In the genomic region with DNA sequence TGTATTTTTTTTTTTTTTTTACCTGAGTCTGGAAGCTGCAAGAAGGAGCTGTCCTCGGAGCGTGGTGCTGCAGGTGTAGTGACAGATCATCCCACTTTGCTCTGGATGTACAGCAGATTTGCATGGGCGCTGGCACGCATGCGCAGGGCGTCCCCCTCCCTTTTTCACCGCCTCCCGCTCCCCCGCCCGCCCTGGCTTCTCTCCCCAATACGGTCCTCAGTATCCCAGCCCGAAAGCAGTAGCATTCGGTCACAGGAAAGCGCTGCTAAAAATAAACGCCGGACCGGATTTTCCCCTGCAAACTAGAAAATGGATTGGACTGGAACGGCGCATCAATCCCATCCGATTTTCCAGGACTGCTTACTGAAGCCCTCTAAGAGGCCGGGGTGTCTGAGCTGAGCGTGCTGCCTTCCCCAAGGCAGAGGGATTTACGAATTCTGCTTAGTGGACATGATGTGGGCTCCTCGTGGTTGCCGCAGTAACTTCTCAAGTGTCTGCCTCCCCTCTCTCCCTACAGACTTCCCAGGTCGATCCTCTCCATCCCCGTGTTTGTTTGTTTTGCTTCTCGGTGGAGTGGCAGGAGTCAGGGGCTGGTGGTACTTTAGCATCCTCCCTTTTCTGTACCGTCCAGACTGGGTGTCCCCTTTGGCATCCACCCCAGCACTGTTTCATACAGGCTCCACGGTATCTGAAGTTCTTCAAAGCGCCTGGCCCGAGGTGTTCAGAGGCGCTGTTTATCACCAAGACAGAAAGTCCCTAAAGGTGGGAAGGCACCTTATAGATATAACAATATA, we compare ENCODE assay signal across 8 mouse cellular contexts. TPM values are rescaled to one million over a fixed set of nuclear protein-coding genes. Genes with fewer than 3 reads are reported as not detected.
DNase-seq lines count a peak whose midpoint lies in the region; ATAC-seq and TF ChIP-seq lines count a peak whose summit lies in the region.

No protein-coding gene starts in this region.

- intact Hi-C loops in left cerebral cortex, postnatal 10 days (cut with DNase I): loop anchor here (10.0 kb wide), 2 partner anchors 119 to 159 kb away; no protein-coding TSS in a partner anchor

- H3K27me3 ChIP-seq in intestine, postnatal 0 days (replicated peaks; ENCODE audit: control insufficient read depth, insufficient read depth, low read length): no peaks in the 10 kb centered on the region
- H3K27me3 ChIP-seq in midbrain, postnatal 0 days (ENCODE audit: insufficient read depth, low read length): no peaks in the 10 kb centered on the region

- H3K36me3 ChIP-seq in intestine, postnatal 0 days (ENCODE audit: control insufficient read depth, insufficient read depth): no peaks in the 10 kb centered on the region
- H3K36me3 ChIP-seq in midbrain, postnatal 0 days (ENCODE audit: insufficient read depth, low read length): no peaks in the 10 kb centered on the region

- no peaks in the 10 kb centered on the region for H3K4me1 ChIP-seq in intestine, postnatal 0 days (replicated peaks; ENCODE audit: control insufficient read depth, insufficient read depth, low read length)
- no peaks in the 10 kb centered on the region for H3K4me1 ChIP-seq in midbrain, postnatal 0 days (ENCODE audit: insufficient read depth, low read length)

- TF ChIP-seq CTCF in intestine, postnatal 0 days (IDR thresholded peaks at IDR 0.05; ENCODE audit: low read depth): no peak
- TF ChIP-seq CTCF in midbrain, postnatal 0 days (IDR thresholded peaks at IDR 0.05): no peak

- H3K4me2 ChIP-seq in intestine, postnatal 0 days (replicated peaks; ENCODE audit: low read depth): peak overlapping the region; percentile 50
- peak overlapping the region; percentile 66 for H3K4me2 ChIP-seq in midbrain, postnatal 0 days (ENCODE audit: low read depth, low read length, poor library complexity, severe bottlenecking)

- DNase-seq in adrenal gland, postnatal 10 days: peak; percentile 74
- DNase-seq in embryo, embryonic 10.5 days (ENCODE audit: low spot score): peak; percentile 92
- DNase-seq in heart, adult 11 months: peak; percentile 96
- DNase-seq in left cerebral cortex, postnatal 10 days (ENCODE audit: extremely low spot score in 1 of 2, low spot score in 2 of 2): peak; percentile 87 to 90
- peak; percentile 97 for DNase-seq in midbrain, postnatal 0 days (ENCODE audit: low spot score)
- peak; percentile 92 for DNase-seq in telencephalon, adult 2 months (ENCODE audit: low read depth, low spot score)
- DNase-seq in spleen, adult 12 weeks (ENCODE audit: low spot score): no peak

- H3K4me3 ChIP-seq in intestine, postnatal 0 days (ENCODE audit: low read depth, low read length): peak overlapping the region; percentile 11
- H3K4me3 ChIP-seq in midbrain, postnatal 0 days (ENCODE audit: low read depth, low read length): peak overlapping the region; percentile 53

- 0 out of 2 replicates have a peak, but pooled peaks have one; percentile 19 for ATAC-seq in intestine, postnatal 0 days
- ATAC-seq in midbrain, postnatal 0 days (ENCODE audit: low FRiP score): peak; percentile 98

- H3K9ac ChIP-seq in intestine, postnatal 0 days (ENCODE audit: low read depth, low read length): no peak overlapping the region
- H3K9ac ChIP-seq in midbrain, postnatal 0 days (replicated peaks; ENCODE audit: low read length, poor library complexity, severe bottlenecking): peak overlapping the region; percentile 57; the same call in 1 of the 2 replicates

- no peak overlapping the region for H3K27ac ChIP-seq in intestine, postnatal 0 days (ENCODE audit: low read depth, low read length)
- H3K27ac ChIP-seq in midbrain, postnatal 0 days (ENCODE audit: low read depth, low read length): peak overlapping the region; percentile 60

- H3K9me3 ChIP-seq in intestine, postnatal 0 days (ENCODE audit: control insufficient read depth): no peaks in the 10 kb centered on the region
- no peaks in the 10 kb centered on the region for H3K9me3 ChIP-seq in midbrain, postnatal 0 days (ENCODE audit: low read length)

- 2% methylated on average over 33 of the region's 33 CpGs for WGBS in intestine, postnatal 0 days
- under 1% methylated on average over 33 of the region's 33 CpGs for WGBS in midbrain, postnatal 0 days

RNA-seq across cellular contexts. Expression of a gene that starts 0.5 kb away (rescaled TPM):
- total RNA-seq in adrenal gland, postnatal 10 days (2021): 1 to 10 TPM; 4.5 to 4.7 TPM
- 0.39 and 0.42 TPM in 2 replicates for polyA plus RNA-seq in intestine, postnatal 0 days (2015; fragmentation: Nextera tagmentation; extraction: Ambion mirVana)
- 100 to 1,000 TPM; 259 to 285 TPM for total RNA-seq in left cerebral cortex, postnatal 10 days (2021)
- 61.9 and 64.0 TPM in 2 replicates for total RNA-seq in midbrain, postnatal 0 days (2014; rRNA removed)
- 56.9 and 59.6 TPM in 2 replicates for polyA plus RNA-seq in midbrain, postnatal 0 days (2015; fragmentation: Nextera tagmentation; extraction: Ambion mirVana)

Comparison
In these comparisons a context has a peak if more than half of its experiments do, and no peak if none do; other contexts are left out.
1. RNA of a gene that starts 0.5 kb away (total RNA-seq): 259 to 285 TPM in left cerebral cortex, postnatal 10 days and 61.9 to 64.0 TPM in midbrain, postnatal 0 days; 4.5 to 4.7 TPM in adrenal gland, postnatal 10 days; every median in the first group is over 10 times any median in the second.